Mouse (Mus musculus) kidney, postnatal 14 days (tissue): ENCODE results near the gene Mical3.
A peak's percentile ranks its signal among the peaks of the same experiment; 100 is the strongest.

Source experiments
- DNase-seq: peaks from one replicate; pipeline ENCODE4 v3.0.0; 2022; ENCODE audit warnings: mixed read lengths

Mical3 gene

DNA sequence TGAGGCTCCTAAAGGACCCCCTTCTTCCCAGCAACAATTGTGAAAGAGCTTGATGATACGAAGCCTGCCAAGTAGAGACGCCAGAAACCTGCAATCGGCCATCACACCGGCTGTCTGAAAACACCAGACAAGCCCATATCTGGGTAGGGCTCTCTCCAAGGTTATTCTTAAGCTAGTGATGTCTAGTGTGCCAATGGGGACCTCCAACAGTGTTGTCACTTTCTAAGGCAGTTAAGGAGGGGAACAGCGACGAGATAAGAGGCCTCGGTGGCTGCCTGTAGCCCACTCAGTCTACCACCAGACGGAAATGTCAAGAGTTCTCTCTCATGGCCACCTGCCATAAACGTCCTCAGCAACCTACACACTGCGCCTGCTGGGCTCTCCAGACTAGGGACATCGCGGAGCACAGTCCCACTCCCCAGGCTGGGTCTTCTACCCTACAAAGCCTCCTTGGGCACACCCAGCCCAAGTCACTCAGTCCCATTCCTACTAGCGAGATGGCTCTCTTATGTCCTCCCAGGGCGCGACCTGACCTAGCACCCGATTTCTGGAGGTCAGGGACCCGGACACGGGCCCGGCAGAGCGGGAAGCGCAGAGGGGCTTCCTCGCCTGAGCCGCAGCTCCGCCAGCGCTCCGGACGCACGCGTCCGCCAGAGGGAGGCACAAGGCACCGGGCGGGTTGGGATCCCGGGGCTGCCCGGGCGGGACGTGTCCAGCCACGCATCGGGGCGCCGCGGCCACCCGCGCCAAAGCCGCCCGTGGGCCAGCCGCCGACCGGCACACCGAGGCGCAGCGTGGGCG is 21.4 kb downstream of the Mical3 start:
- DNase-seq = peak; percentile 49

DNA sequence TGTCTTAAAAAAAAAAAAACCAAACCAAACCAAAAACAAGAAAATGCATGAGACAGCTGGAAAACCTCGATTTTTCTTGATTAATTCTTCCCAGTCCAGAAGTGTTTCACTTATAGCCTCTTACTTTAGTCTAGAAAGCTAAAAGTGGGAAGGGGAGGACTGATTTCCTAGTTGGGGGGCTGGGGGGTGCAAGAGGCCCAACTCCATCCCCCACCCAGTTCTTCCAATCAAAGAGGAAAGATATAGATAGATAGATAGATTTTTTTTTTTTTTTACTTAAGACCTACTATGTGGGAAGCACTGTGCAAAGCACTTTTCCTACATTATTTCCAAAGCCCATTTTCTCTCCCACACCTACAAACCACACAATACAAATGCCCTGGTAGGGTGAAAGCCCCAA is 22.7 kb downstream of the Mical3 start:
- DNase-seq = no peak

DNA sequence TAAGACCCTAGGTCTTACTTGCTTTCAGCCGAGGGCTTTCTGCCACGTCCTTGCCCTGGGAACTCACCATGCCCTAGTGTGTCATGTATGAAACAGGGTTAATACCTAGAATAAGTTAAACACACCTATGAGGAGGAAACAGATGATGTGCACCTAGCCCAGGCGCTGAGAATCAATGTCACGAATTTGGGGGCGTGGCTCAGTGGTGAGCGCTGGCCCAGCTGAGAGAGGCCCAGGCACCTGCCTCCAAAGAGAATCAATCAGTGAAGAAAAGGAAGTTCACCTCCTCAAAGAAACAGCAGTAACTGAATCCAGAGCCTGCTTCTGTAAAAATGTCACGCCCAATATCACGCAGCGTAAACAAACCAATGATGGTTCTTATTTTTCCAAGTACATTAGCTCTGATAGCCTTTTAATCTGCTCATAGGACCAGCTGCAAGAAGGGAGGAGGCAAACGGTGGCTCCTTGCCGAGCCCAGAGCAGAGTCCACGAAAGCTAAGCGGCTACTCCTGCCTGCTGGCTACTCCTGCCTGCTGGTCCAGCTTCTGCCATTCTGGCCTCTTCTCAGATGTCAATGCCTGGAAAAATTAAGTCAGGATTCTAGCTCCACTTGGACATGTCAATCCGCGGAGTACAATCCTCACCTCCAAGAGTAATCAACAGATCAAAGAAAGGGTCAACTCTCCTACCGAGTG is 23.9 kb downstream of the Mical3 start:
- DNase-seq = peak; percentile 71

DNA sequence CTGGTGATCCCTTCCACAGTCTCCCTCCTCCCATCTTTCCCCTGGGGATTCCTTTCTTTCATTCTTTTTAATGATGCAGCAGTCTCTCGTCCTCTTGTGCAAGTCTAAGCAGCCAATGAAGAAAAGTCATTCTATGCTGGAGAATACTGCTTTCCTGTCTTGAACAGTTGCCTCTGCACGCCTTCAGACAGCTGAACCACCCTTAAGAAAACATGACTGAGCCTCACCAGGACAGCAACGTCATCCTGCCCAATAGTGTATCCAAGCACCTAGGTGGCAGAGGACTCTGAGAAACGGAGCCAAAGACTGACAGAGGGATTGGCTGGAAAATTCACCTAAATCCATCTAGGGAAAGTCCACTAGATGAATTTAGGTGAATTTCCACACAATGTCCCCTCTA is 25.1 kb downstream of the Mical3 start:
- DNase-seq = no peak

DNA sequence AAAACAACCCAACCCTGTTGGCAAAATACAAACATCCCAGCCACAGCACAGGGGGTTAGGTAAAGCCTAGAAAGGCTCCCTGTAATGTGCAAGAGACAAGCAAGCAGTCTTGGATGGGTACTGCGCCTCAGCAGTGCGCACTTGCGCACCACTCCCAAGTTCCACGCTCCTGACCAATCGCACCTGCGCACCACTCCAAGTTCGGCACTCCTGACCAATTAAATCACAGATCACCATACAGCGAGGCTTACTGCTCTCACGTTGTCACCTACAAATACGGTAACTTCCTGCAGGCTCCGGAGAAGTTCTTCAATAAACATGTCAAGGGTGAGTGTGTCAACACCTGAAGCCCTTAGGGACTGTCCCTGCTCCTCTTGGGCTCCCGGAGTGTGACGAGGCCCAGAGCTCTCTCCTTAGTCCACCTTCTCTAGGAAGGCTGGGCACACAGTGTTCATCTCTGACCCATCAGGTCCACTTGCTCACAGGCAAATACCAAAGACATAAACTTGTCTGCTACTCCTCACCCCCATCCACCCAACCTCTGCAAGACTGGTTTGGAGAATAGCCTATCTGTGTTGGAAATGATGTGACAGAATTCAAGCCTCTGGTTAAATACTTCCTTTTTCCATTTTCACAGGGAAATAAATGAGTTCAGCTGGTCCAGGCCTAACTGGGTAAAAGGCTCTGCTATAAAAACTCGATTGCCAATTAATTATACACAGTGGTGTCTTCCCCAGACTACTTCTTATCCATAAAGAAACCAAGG is 27.2 kb downstream of the Mical3 start:
- DNase-seq = no peak

DNA sequence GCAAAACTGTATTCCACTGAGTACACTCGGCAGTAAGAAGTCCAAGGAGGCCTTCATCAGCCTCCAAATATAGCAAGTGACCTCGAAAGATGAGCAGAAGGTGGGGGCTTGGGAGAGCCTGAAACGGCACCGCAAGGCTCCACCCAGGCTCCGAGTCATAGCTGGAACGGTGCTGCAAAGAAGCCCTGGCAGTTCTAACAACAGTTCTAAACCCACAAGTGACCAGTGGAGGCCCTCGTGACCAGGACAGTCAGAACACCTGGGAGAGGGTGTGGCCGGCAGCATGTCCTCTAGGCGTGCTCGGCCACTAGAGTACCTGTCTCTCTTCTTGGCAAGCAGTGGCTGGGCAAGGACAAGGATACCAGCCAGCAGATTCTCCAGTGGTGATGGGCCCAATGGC is 27.9 kb downstream of the Mical3 start:
- no peak for DNase-seq

DNA sequence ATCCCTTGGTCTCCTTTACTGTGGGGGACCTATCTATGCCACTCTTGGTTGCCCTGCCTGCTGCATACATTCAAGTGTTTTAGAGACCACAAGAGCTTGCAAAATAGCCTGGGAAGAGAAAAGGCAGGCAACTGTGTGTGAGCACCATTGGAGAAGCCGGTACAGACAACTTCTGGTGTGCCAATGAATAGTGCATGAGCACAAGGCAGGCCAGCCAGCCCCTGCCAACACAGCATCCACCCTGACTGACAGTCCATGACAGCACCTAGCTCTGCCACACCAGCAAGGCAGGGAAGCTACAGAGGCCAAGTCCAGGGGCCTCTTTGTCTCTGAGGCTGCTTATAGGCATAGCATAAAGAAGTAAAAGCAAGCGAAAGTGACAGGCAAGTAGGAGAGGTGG is 28.7 kb downstream of the Mical3 start:
- no peak for DNase-seq

DNA sequence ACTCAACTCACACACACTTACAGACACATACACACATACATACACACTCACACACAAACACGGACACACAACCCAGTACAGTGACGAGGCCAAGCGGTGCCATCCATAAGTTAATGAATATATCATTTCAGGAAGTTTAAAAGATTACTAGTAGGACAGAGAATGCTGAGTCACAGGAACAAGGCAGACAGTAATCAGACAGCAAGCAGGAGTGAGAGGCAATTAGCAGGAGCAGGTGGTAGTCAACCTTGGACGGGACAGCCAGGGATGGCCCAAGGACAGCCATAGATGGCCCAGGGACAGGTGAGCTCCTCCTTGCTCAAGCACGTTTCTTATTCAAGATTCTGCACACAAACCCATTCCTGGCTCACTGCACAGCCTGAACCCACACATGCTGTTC is 29.6 kb downstream of the Mical3 start:
- DNase-seq = no peak

DNA sequence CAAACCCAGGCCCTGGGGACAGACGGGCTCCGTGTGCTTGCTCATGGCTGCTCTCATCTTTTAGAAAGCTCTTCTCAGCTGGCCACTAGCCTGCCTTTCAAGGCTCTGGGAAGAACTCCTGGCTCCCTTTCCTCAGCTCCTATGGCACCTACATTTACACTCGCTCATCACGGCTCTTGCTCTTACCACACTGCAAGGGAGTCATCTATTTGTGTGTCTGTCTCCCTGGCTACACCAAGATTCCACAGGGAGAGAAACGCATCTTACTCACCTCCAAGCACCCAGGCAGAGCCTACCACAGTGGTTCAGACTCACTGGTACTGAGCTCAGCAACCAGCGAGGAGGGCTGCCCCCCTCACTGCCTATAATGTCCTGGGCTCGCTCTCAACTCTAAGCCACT is 31.0 kb downstream of the Mical3 start:
- DNase-seq = no peak

DNA sequence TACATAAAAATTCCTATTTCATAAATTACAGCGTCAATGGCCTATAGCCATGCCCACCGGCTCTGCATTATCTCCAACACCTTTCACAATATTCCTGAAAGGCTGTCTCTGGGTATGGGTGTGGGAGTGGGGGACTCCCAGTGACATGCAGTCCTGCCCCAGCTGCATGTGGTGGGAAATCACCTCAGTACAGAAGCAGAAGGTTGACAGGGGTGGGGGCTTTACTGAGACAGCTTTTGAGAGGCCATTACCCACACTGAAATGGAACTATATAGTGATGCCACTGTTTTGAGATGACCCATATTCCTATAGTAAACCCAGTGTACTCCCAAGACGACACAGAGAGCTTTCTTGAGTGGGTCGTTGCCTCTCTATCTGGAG is 31.6 kb downstream of the Mical3 start:
- no peak for DNase-seq

DNA sequence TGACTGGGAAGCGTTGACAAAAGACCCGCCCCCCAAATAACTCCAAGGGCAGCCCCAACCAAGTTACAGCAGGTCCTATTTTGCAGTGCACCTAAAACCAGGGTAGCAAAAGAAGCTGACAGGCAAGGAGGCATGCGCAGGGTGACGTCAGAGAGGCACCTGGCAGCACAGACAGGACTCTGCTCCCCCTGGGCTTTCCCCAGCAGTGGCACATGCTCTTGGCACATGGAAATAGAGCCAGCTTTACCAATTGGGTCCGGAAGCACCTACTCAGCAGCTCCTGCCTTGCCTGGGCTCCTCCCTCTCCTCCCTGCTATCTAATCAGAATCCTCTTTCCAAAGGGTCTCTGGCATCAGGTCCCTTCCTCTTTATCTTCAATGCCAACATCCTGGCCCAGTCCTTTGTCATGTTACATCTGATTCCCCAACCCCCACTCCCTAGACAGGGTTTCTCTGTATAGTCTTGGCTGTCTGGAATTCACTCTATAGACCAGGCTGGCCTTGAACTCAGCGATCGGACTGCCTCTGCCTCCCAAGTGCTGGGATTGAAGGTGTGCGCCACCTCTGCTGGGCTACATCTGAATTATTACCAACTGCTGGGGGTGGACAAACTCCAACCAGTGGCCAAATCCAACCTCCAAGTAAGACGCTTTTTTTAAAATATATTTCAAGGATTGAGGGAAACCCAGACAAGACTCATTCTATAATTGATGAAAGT is 32.1 kb downstream of the Mical3 start:
- no peak for DNase-seq

DNA sequence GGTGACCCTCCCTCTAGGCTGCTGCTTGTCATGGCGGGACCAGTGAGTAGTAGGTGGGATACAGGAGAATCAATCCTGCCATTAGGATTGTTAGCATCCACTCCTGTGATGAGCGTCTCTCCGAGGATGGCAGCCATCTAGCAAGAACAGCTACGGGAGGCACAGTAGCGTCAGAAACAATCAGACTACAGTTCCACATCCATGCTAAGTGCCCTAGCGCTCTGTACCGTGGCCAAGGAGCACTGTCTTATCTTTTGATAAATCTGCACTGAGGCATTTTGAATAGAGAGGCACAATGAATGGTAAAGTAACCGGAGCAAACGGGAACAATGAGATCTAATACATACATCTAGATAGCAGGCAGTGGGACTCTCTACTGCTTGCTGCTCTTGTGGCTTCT is 32.7 kb downstream of the Mical3 start:
- no peak for DNase-seq

DNA sequence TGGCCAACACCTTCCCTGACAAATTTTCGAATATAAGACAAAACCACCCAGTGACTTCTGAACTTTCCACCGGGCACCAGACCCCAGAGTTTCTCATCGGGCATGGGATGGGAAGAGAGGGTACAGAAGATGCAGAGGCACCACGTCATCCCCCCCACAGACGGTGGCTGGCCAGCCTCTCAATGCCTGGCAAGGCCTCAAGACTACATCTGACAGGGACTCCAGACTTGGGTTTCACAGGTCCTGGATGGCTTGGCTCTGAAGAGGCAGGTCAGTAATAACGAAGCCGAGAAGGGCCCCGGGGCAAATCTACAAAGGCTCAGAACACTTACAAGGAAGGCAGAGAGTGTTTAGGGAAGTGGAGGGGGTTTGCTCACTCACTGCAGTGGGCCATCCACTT is 33.9 kb downstream of the Mical3 start:
- no peak for DNase-seq

DNA sequence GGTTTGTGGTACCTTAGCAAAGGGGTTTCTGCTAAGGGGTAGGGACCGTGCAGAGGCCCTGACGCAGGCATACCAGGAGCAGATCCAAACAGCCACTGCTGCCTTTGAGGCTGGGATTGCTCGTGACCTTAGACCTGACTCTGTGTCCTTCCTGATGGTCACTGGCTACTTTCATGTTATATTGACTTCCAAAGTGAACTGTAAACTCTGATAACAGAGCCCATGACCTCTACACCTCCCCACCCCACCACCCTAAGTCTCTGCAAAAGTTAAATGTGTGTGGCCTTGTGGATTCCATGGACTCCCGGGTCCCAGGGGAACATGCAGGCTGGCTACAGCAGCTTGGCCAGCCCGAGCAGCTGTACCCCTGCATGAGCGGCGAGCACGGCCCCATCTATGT is 34.4 kb downstream of the Mical3 start:
- no peak for DNase-seq

DNA sequence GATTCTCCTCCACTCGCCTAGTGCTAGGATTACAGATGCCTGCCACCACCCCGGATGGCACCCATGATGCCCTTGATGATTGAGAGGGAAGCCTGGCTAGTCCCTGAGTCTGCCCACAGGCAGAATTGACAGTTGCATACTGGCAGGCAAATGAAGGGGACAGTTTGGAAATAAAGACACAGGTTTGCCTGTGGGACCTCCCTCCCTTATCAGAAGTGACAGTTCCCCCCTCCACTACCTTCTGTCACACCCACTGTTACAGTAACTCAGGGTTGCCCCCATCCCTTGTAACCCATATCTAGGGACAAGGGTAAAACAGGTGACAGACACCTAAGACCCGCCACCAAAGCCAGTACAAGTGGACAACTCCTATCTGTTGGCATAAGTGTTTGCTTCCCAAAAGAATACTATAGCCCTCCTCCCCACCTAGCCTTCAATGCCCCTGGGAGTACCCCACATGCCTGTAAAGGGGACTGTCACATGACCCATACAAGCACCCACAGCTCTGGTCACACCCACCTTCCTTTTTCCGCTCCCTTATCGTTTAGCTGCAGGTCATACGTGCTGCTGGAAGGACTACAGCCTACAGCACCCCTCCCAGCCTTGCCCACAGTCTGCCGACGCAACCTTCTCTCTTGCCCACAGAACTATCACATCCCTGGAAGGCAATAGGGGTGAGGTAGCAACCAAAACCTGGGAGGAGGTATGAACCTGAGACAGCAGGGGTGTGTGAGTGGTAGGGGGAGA is 37.0 kb downstream of the Mical3 start:
- no peak for DNase-seq

DNA sequence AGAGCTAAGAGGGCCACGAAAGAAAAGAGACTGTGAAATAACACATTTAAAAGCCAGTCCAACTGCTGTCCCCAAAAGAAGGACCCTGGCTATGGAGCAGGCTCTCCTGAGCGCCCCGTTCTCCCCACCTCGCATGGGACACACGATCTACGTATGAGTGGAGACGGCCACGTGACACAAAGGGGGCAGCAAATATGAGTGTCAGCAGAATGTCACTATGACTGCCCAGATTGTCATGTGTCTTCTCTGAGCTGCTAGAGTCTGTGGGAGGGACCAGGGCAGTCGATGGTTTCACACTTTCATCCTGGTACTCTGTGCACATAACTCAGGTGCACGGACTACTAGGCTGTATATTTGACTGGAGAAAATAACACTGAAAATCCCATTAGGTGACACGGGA is 40.0 kb downstream of the Mical3 start:
- no peak for DNase-seq

DNA sequence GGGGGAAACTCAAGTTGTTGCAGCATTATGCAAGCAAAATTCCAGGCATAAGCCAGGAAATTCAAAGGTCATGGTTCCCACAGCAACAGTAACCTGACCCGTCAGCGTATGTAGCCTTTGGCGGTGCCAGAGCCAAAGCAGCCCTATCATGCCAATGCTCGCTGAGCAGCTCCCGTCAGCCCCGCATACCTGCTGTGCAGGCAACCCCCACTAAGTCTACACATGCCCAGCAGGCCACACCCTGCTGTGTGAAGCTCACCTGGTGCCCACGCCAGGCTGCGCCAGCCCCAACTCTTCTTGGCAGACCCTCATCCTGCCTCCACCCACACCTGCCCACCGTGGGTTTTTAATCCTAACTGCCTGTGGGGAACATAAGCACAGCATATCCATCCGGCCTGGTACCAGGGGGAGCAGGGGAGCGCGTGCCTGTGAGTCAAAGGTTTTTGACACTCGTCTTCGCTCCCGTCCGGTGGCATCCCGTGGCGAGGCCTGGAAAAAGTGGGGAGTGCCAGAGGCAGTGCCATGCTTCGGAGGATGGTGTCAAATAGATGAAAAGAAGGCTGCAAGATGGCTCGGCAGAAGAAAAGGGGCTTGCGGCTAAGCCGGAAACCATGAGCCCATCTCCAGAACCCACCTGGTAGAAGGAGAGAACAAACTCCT is 43.1 kb downstream of the Mical3 start:
- DNase-seq = peak; percentile 89

DNA sequence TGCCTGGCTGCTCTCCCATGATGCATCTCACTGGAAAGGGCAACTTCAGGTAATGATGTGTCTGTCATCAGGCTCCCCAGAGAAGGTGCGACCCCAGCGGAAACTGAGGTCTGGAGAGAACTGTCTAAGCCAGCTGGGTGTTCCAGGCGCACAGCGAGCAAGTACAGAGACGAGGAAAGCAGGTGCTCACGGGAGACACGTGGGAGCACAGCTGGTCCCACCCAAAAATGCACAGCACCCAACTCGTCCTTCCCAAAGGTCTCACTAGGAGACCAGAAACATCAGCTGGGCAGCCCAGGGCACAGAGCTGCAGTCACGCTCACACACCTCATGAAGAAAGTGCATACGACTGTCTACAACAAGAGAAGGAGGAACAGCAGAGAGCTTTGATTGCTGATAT is 43.7 kb downstream of the Mical3 start:
- DNase-seq = no peak

DNA sequence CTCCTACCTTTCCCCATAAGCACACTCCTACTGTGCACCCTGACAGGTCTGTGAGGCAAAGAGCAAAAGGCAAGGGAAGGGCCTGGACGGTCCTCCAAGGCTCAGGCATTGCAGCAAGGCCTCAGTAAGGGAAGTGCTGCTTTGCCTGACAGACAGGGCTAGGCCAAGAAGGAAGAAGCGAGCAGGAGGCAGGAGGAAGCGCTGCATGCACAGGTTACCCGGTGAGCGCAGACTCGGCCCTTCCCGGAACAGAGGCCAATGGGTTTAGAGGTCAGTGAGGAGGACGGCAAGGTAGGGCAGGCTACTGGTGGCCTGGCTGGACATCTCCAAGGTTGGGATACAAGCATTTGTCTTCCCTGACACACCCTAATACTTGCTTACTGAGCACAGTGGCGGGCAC is 44.6 kb downstream of the Mical3 start:
- DNase-seq = no peak

DNA sequence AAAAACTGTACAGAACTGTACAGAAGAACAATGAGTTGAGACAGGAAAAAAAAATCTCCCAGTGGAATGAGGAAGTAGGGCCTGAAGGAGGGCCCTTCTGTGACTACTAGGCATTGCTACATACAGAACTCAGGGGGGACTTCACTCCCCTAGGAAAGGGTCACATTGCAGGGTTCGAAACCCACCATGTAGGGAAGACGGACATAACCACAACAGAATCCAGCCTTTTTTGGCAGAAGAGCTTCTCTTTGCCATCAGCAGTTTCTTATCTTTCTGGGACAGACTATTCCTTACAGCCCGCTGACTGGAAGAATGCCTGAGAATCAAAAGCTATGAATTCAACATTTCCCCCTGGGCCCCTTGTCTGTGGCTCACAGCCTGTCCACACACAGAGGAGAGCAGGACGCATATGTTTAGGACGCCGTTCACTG is 46.7 kb downstream of the Mical3 start:
- no peak for DNase-seq

DNA sequence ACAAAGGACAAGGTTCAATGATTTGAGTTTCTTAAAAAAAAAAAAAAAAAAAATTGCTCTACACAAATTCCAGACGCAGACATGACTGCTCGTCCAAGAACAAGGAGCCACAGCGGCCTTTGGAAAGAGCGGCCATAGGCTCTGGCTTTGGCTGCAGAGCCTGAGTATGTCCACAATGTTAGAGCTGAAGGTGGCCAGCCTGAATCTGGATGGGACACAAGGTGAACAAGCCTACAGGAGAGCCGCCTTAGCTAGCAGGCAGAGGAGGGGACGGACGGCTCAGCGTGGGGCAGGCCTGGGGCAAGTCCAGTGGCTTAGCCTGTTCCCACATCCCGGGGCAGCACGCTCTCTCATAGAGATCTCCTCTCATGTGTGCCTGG is 48.7 kb downstream of the Mical3 start:
- no peak for DNase-seq
